Mouse (Mus musculus) heart, adult 8-10 months (tissue): Measurements from ENCODE around the gene Ss18l1. TPM values are rescaled to one million over a fixed set of nuclear protein-coding genes. Genes with fewer than 3 reads are reported as not detected.
A peak's percentile ranks its signal among the peaks of the same experiment; 100 is the strongest.

Experiments used
- DNase-seq: peaks from one replicate; pipeline ENCODE4 v3.0.0; 2022; ENCODE audit warnings: low spot score
- total RNA-seq, 4 experiments: library from RNA; stranded (reverse); gene quantifications; 2 replicates each; pipeline ENCODE4 v1.2.4; 2022

The Ss18l1 gene
- total RNA-seq, 4 experiments from 2014 or later: 1.6 to 3.1 (median 2.4) TPM

- no peak for DNase-seq
Observed at GRCm38 (mm10) chr2:180085926-180086636, 43.8 kb downstream of the Ss18l1 start.

DNA sequence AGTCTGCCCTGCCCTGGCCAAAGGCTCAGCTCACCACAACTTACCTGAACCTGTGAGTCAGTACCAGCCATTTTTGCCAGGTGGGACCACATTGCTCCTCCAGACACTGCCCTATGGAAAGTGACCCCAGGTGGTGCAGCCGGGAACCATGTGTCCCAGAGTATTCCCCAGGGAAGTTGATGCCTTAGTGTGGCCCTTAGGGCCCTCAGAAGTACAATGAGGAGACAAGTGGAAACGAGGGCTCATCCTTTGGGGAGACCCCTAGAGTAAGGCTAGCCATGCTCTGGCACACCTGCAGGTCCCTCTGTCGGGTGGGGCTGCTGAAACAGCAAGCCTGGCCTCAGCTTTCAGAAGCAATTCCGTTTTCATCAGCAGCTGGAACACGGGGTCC is 44.3 kb downstream of the Ss18l1 start:
- DNase-seq: no peak

- DNase-seq: no peak
Observed at GRCm38 (mm10) chr2:180087472-180087871, 45.2 kb downstream of the Ss18l1 start.

DNA sequence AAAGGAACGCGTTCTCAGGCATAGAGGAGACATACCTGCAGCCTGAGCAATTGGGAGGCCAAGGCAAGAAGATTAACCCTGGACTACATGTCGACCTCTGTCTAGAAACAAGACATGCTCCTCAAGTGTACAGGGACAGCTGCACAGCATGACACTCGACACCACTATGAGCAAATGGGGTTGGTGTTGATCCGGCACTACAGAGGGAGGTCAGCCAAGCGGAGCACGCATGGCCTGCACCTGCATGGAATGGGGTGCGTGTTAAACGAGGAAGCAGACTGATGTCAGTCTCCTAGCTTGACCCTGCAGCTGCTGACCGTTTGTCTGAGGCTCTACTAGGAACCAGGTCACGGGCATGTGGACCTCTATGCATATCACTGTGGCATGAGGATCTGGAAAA is 48.0 kb downstream of the Ss18l1 start:
- DNase-seq: no peak

- no peak for DNase-seq
Observed at GRCm38 (mm10) chr2:180095711-180096110, 53.4 kb downstream of the Ss18l1 start.

GRCm38 (mm10) chr2:180097585-180097984 is 55.3 kb downstream of the Ss18l1 start:
- DNase-seq: no peak

- DNase-seq: no peak
Observed at GRCm38 (mm10) chr2:180098167-180098566, 55.9 kb downstream of the Ss18l1 start.

DNA sequence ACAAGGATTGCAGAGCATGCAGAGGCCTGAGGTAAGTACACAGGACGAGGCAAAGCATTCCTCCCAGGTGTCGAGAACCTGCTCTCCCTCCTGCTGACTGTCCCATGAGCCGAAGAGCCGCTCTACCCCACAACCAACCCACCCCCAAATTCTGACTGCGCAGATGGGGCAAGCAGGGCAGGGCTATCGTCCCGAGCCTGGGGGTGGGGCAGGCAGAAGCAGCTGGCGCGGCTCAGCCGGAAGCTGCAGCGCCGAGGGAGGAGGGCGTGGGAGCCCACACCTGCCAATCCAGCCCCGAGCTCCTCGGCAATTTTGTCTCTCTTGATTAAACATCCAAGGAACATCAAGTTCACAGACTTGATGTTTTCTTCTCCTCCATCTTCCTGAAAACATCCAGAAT is 57.2 kb downstream of the Ss18l1 start:
- no peak for DNase-seq

- DNase-seq: no peak
Observed at GRCm38 (mm10) chr2:180103151-180103977, 61.1 kb downstream of the Ss18l1 start.

DNA sequence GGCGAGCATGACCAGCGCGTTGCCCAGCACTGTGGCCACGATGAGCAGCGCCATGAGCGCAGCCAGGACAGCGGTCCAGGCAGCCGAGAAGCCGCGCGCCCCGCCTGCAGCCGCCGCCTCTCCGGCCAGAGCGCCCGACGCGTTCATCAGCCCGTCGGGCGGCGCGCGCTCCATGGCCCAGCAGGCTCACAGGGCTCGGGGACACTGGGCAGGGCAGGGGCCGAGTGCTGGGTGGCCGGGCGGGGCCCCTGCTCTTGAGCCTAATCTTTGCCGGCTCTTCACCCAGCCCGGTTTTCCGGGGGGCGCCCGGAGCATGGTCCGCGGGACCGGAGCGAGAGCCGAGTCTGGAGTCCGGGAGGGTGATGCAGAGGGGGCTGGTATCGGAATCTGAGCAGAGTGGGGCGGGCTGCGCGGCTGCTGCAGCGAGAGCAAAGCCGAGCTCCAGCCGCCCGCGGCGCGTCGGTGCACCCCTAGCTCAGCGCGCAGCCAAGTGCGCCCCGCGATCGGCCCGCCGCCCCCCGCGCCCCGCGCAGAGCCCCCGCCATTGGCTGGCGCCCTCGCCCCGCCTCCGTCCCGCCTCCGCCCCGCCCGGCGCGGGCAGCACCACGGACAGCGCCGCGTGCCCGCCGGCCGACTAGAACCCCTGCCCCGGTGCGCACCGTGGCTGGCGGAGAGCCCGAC is 61.8 kb downstream of the Ss18l1 start, which contains the start of gene Hrh3:
Gene Hrh3, minus strand, starts transcription at position 511 of the 681 bp plus-strand sequence.
- DNase-seq: peak; percentile 34

GRCm38 (mm10) chr2:180104659-180105377 is 62.5 kb downstream of the Ss18l1 start:
- no peak for DNase-seq

DNA sequence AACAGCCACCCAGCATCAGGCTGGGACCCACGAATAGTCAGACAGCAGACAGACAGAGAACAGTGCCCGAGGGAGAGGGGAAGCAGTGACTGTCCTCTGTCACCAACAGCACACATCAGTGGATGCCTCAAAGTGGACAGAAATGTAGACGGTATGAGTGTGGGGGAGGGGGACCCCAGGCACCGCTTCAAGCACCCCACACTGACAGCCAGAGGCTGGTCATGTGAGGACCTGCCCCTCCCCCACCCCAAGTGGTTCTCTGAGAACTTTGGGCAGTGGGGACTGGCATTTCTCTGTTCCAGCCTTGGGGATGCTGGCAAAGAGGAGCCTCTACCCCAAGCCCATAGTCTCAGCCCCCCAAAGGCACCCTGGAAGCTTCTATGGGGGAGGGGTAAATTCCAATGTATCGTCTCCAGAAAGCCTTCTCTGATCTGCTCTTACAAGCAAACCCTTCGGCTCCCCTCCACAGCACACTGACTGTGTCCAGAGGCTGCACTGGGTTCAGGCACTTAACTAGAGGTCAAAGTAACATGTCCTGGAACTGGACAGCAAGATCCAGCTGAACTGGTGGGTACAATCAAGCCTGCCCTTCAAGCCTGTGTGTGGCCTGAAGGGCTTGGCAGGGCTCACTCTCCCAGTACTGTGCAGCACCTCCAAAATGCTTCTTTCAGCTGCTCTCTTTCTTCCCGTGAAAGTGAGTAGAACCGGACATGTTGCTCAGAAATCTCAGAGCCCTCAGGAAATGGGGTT is 63.3 kb downstream of the Ss18l1 start:
- no peak for DNase-seq

DNA sequence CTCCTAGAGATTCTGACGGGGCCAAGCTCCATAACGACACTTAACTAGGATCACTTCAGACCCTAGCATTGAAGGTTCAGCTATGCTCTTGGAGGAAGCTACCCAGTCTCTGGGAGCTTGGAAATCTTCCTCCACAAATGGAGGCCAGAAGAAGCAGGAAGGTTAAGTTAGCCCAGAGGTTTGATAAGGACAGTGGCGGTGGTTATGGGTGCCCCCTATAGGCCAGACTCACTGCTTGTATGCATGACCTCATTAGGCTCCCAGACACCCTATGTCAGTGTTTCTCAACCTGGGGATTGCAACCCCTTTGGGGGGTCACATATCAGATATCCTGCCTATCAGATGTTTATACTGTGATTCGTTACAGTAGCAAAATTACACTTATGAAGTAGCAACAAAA is 64.8 kb downstream of the Ss18l1 start:
- DNase-seq: no peak

DNA sequence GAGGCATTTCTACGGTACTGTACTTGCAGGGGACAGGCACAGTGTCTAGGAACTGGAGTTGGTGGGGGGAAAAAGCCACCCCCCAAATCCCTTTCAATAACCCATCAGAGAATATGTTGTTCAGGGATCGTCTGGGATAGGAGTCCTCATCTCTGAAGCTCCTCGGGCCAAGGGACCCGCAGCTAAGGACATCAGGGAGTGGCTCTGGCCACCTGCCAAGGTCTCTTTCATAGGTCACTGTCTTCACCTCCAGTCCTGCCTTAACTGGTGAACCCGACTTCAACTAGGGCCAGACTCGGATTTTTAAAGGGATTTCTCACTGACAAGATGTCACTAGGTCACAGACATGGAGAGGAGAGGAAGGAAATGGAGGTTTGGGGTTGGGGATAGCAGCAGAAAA is 66.0 kb downstream of the Ss18l1 start:
- DNase-seq: no peak

DNA sequence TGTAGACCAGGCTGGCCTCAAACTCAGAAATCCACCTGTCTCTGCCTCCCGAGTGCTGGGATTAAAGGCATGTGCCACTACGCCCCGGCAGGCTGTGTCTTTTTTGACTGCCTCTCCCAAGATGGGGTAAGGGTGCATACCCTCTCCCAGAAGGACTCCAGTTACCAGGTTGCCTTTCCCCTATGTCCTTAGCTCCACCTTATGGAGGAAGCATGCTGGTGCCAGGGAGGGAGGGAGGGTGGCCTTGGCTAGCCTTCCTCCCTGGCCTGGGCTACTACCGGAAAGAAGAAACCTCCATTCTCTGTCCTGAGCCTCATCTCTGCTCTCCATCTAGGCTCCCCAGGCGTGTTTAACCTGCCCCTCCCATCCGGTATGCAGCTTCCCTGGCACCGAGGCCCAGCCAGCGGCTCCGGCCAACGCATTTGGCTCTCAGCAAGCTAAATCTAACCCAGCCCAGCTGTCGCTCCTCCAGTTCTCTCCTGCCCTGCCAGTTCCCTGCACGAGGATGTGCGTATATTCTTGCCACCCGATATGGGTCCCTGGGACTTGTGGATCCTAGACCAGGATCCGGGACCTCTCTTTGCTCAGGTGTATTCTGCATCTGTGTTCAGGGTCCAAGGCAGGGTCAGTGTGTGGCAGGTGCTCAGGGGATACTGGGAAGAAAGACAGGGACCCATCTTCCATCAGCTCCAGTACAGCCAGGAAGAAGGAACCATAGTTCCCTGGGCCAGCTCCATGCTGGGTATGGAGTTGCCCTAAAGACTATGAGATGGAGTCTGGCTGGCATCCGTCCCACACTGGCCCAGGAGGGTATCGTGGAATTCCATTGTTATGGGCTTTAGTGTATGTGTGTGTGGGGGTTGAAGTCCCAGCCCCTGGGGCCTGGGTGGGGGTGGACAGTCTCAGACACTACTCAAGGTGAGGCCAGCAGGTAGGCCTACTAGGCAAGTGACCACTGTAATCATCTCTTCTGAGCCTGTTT is 71.9 kb downstream of the Ss18l1 start:
- DNase-seq: peak; percentile 71

- no peak for DNase-seq
Observed at GRCm38 (mm10) chr2:180115279-180115678, 73.0 kb downstream of the Ss18l1 start.

DNA sequence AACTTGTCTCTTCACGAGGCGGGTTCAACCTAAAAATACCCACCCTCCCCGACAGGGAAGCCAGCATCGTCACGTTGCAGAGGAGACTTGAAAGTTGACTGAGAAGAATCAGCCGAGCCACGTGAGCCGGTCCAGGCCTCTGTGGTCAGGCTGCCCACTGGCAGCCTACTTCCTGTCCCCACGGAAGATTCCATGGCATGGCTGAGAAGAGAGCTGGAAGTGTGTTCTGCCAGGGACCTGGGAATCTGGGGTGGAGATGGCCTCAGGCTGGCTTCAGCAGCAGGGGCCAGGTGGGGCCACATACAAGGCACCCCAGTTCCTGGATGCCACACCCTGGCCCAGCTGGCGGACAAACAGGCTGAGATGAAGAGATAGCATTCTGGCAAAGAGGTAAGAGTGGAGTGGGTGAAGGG is 73.8 kb downstream of the Ss18l1 start:
- peak; percentile 47 for DNase-seq

- no peak for DNase-seq
Observed at GRCm38 (mm10) chr2:180116741-180117484, 74.6 kb downstream of the Ss18l1 start.
